7 mouse cellular contexts compared by ENCODE assay signal in the genomic region with DNA sequence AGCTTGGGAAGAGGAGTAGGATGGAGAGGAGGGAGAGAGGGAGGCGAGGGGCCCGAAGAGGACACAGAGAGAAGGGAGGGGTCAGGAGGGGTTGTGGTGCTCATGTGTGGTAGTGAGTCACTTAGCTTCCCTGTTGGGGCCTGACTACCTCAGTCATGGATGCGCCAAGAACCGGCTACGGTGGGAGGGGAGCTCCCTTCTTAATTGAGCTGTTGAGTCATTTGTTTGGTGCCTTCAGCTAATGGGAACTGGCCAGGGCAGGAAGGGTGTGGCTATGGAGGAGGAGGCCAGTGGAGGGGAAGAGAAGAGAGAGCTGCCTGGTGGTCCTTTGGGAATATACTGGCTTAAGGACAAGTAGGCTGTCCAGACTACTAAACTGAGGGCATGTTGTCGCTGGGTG.
DNase-seq lines count a peak whose midpoint lies in the region; ATAC-seq lines count a peak whose summit lies in the region.

No protein-coding gene starts in this region.

- no peaks in the 10 kb centered on the region for H3K9me3 ChIP-seq in hindbrain, embryonic 15.5 days
- H3K9me3 ChIP-seq in forebrain, embryonic 11.5 days (ENCODE audit: control insufficient read depth, low read length) = no peaks in the 10 kb centered on the region

- H3K4me3 ChIP-seq in hindbrain, embryonic 15.5 days = no peak overlapping the region
- no peak overlapping the region for H3K4me3 ChIP-seq in forebrain, embryonic 11.5 days (ENCODE audit: low read depth, low read length)

- peak; percentile 36 for DNase-seq in retina, postnatal 1 day
- DNase-seq in retina, embryonic 14.5 days (ENCODE audit: low spot score) = no peak
- DNase-seq in fibroblast of lung, adult 2 months (ENCODE audit: low read depth) = peak; percentile 87
- DNase-seq in urinary bladder, postnatal 36 days (ENCODE audit: low spot score in 2 of 2) = peak; percentile 53 to 81
- DNase-seq in layer of hippocampus, adult 18-20 months (ENCODE audit: low spot score in 2 of 2) = no peak
- DNase-seq in forebrain, embryonic 11.5 days (ENCODE audit: low spot score) = no peak

- H3K27ac ChIP-seq in hindbrain, embryonic 15.5 days (replicated peaks) = no peak overlapping the region
- H3K27ac ChIP-seq in forebrain, embryonic 11.5 days (ENCODE audit: low read depth, low read length) = no peak overlapping the region

- ATAC-seq in hindbrain, embryonic 15.5 days (ENCODE audit: low FRiP score, low read depth) = 0 out of 2 replicates have a peak, but pooled peaks have one; percentile 5
- ATAC-seq in forebrain, embryonic 11.5 days (replicated peaks; ENCODE audit: low FRiP score) = no peak

- no peak overlapping the region for H3K9ac ChIP-seq in hindbrain, embryonic 15.5 days
- no peak overlapping the region for H3K9ac ChIP-seq in forebrain, embryonic 11.5 days (ENCODE audit: low read length)

- H3K4me1 ChIP-seq in hindbrain, embryonic 15.5 days (replicated peaks) = peaks cover 33% of the 10 kb centered on the region
- H3K4me1 ChIP-seq in forebrain, embryonic 11.5 days (replicated peaks; ENCODE audit: control insufficient read depth, insufficient read depth, low read length) = 0 out of 2 replicates have a peak, but pooled peaks cover 2% of the 10 kb centered on the region

- H3K36me3 ChIP-seq in hindbrain, embryonic 15.5 days = no peaks in the 10 kb centered on the region
- H3K36me3 ChIP-seq in forebrain, embryonic 11.5 days (ENCODE audit: control insufficient read depth, insufficient read depth, low read length) = no peaks in the 10 kb centered on the region; the same call in 1 of the 2 replicates

- WGBS in hindbrain, embryonic 15.5 days = 59% methylated on average over 6 of the region's 6 CpGs
- WGBS in forebrain, embryonic 11.5 days = 77% methylated on average over 6 of the region's 6 CpGs

- H3K27me3 ChIP-seq in hindbrain, embryonic 15.5 days = no peaks in the 10 kb centered on the region
- H3K27me3 ChIP-seq in forebrain, embryonic 11.5 days (ENCODE audit: control insufficient read depth, insufficient read depth, low read length) = no peaks in the 10 kb centered on the region

- no peak overlapping the region for H3K4me2 ChIP-seq in hindbrain, embryonic 15.5 days
- no peak overlapping the region for H3K4me2 ChIP-seq in forebrain, embryonic 11.5 days (ENCODE audit: low read depth, low read length, severe bottlenecking)

Comparison
In these comparisons a context has a peak if more than half of its experiments do, and no peak if none do; other contexts are left out.
1. DNase-seq: peak in retina, postnatal 1 day (single experiment), fibroblast of lung, adult 2 months (single experiment) and urinary bladder, postnatal 36 days (2 of 2); none in retina, embryonic 14.5 days (single experiment), layer of hippocampus, adult 18-20 months (0 of 2) and forebrain, embryonic 11.5 days (single experiment).